Mouse (Mus musculus) heart, postnatal 0 days (tissue): Measurements from ENCODE around the gene Rab9. TPM values are rescaled to one million over a fixed set of nuclear protein-coding genes. Genes with fewer than 3 reads are reported as not detected.

ENCODE experiments used
- ATAC-seq: fragments of 200-750 bp; cut with Nextera tagmentation; 2 replicates; pipeline ENCODE4 v1.8.0; 2017; ENCODE audit warnings: low read depth, moderate number of reproducible peaks, moderate library complexity; ENCODE audit not compliant: insufficient read depth
- DNase-seq: peaks from one replicate; pipeline ENCODE4 v3.0.0-alpha.2; 2016; ENCODE audit warnings: low spot score
- H3K27ac ChIP-seq: fragments of 300-500 bp; sonication (generic); 2 replicates; pipeline ENCODE4 v1.5.1; 2014; ENCODE audit warnings: low read depth, mild to moderate bottlenecking
- H3K27me3 ChIP-seq: fragments of 300-500 bp; sonication (generic); 2 replicates; pipeline ENCODE4 v1.6.1; 2014; ENCODE audit warnings: low read length, mixed read lengths; ENCODE audit not compliant: control insufficient read depth, insufficient read depth
- H3K36me3 ChIP-seq: fragments of 300-500 bp; sonication (generic); replicated peaks from 2 replicates; pipeline ENCODE4 v1.6.1; 2014; ENCODE audit warnings: low read length, mixed read lengths; ENCODE audit not compliant: control insufficient read depth, insufficient read depth
- H3K4me1 ChIP-seq: fragments of 300-500 bp; sonication (generic); 2 replicates; pipeline ENCODE4 v1.6.1; 2014; ENCODE audit warnings: antibody characterized with exemption; ENCODE audit not compliant: control insufficient read depth, insufficient read depth
- H3K4me2 ChIP-seq: fragments of 300-500 bp; sonication (generic); 2 replicates; pipeline ENCODE4 v1.6.1; 2014; ENCODE audit warnings: low read depth, mild to moderate bottlenecking, low read length, moderate library complexity
- H3K4me3 ChIP-seq: fragments of 300-500 bp; sonication (generic); 2 replicates; pipeline ENCODE4 v1.5.1; 2014; ENCODE audit warnings: low read depth, low read length
- H3K9ac ChIP-seq: fragments of 300-500 bp; sonication (generic); replicated peaks from 2 replicates; pipeline ENCODE4 v1.6.1; 2014; ENCODE audit warnings: low read depth, low read length, mixed read lengths
- H3K9me3 ChIP-seq: fragments of 300-500 bp; sonication (generic); replicated peaks from 2 replicates; pipeline ENCODE4 v1.6.1; 2016; ENCODE audit warnings: low read length; ENCODE audit not compliant: control insufficient read depth
- CTCF ChIP-seq: IDR thresholded peaks from 2 replicates; pipeline ENCODE4 v1.5.1; 2016; ENCODE audit warnings: antibody characterized with exemption, control low read depth, low read depth
- EP300 ChIP-seq: IDR thresholded peaks from 2 replicates; pipeline ENCODE4 v1.6.1; 2016; ENCODE audit warnings: antibody characterized with exemption, low read depth
- WGBS: fragments of 180-500 bp; shearing (Covaris S2); extraction: QIAGEN DNeasy Blood & Tissue Kit; methylation state at CpG from one replicate; pipeline ENCODE4 v1.1.7; 2014; 5-methylcytosine and 5-hydroxymethylcytosine counted together
- polyA plus RNA-seq: library from polyadenylated mRNA; unstranded; fragments of >200 nt; fragmentation: Nextera tagmentation; extraction: Ambion mirVana; gene quantifications from 2 replicates; pipeline ENCODE4 v1.2.1, GENCODE M21; 2015
- total RNA-seq: library from RNA; depleted of rRNA; stranded (reverse); fragments of >200 nt; gene quantifications from 2 replicates; pipeline ENCODE4 v1.2.3, GENCODE M21; 2014; ENCODE audit warnings: low replicate concordance

Gene Rab9
- total and polyA plus RNA-seq, 2 experiments from 2014 or later = 17.2 to 37.3 TPM

GRCm38 (mm10) chrX:166478631-166479364 is 869 bp downstream of the Rab9 start:
- Histone ChIP-seq H3K27me3 (no peaks in the 10 kb centered on the region), H3K36me3 (0 out of 2 replicates have a peak, but pooled peaks cover 9% of the 10 kb centered on the region)

DNA sequence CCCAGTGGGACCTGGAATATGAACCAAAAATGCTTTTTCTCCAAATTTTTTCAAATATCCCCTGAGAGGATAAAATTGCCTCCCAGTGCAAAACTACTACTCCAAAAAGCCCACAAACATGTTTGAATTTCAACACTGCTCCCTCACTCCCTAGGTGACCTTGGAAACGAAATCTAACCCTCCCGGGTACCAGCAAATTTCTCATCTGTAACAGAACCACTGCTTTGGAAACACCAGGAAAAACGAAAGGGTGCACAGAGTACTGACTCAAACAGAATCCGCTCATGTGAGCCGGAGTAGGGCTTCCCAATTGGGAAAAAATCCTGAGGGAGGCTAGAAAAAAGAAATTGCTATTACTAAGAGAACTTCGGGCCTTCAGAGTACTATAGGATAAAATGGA is 2.3 kb downstream of the Rab9 start:
- Histone ChIP-seq H3K9me3 (no peaks in the 10 kb centered on the region), H3K9ac (no peak overlapping the region), H3K4me3 (peak overlapping the region; percentile 1; the same call in 1 of the 2 replicates), H3K27ac (no peak overlapping the region), H3K36me3 (0 out of 2 replicates have a peak, but pooled peaks cover 9% of the 10 kb centered on the region), H3K27me3 (no peaks in the 10 kb centered on the region), H3K4me2 (0 out of 2 replicates have a peak overlapping the region, but pooled peaks have one; percentile 23), H3K4me1 (no peaks in the 10 kb centered on the region)
- TF ChIP-seq CTCF = no peak
- no peak for TF ChIP-seq EP300
- 60% methylated on average over 6 of the region's 6 CpGs for WGBS
- DNase-seq (no peak), ATAC-seq (no peak)

More at GRCm38 (mm10) chrX:166478631-166479364, 869 bp downstream of the Rab9 start:
- Histone ChIP-seq H3K9ac (peak overlapping the region; percentile 73), H3K9me3 (no peaks in the 10 kb centered on the region), H3K4me1 (no peaks in the 10 kb centered on the region), H3K4me2 (peak overlapping the region; percentile 69), H3K27ac (peak overlapping the region; percentile 84), H3K4me3 (peak overlapping the region; percentile 78)
- DNase-seq (peak; percentile 6), ATAC-seq (peak; percentile 27)
- no peak for TF ChIP-seq EP300
- no peak for TF ChIP-seq CTCF
- WGBS = 15% methylated on average over 28 of the region's 28 CpGs

- Histone ChIP-seq H3K27ac (no peak overlapping the region), H3K9ac (no peak overlapping the region), H3K9me3 (no peaks in the 10 kb centered on the region), H3K4me1 (no peaks in the 10 kb centered on the region), H3K27me3 (no peaks in the 10 kb centered on the region), H3K4me3 (no peak overlapping the region), H3K36me3 (0 out of 2 replicates have a peak, but pooled peaks cover 9% of the 10 kb centered on the region), H3K4me2 (no peak overlapping the region)
- DNase-seq (no peak), ATAC-seq (no peak)
- TF ChIP-seq CTCF = no peak
- 71% methylated on average over 6 of the region's 6 CpGs for WGBS
These were observed 7.1 kb downstream of the Rab9 start for GRCm38 (mm10) chrX:166472612-166473011.

- WGBS = 94% methylated on average over 7 of the region's 7 CpGs
- H3K36me3 ChIP-seq = no peaks in the 10 kb centered on the region
- H3K27me3 ChIP-seq = no peaks in the 10 kb centered on the region
- TF ChIP-seq EP300 = no peak
- TF ChIP-seq CTCF = no peak
- H3K4me3 ChIP-seq = no peak overlapping the region
- DNase-seq (no peak), ATAC-seq (no peak)
- no peak overlapping the region for H3K27ac ChIP-seq
- H3K9ac ChIP-seq = no peak overlapping the region
- H3K4me1 ChIP-seq = no peaks in the 10 kb centered on the region
- H3K9me3 ChIP-seq = no peaks in the 10 kb centered on the region
- H3K4me2 ChIP-seq = no peak overlapping the region
These were observed 11.3 kb downstream of the Rab9 start for GRCm38 (mm10) chrX:166468321-166468720.

DNA sequence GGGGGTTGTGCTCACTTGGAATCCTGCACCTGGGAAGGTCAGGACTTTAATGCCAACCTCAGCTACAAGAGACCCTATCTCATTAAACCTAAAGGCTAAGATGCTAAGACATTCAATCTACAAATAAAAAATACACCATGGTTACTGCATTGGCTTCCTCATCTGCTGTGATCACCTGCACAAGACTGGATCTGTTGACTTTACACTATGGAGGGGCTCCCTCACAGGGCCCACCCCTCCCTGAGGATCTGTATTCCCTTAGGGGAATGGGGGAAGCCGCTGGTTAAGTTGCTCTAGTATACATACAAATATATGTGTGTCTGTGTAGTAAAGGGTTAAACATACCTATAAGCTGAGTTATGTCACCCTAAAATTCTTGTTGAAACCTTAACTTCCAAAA is 24.1 kb downstream of the Rab9 start:
- TF ChIP-seq CTCF (no peak), EP300 (no peak)
- no peaks in the 10 kb centered on the region for H3K27me3 ChIP-seq
- DNase-seq (no peak), ATAC-seq (no peak)
- 90% methylated on average over 1 of the region's 1 CpGs for WGBS
- no peaks in the 10 kb centered on the region for H3K36me3 ChIP-seq
- H3K9me3 ChIP-seq = no peaks in the 10 kb centered on the region
- H3K4me2 ChIP-seq = no peak overlapping the region
- H3K4me1 ChIP-seq = no peaks in the 10 kb centered on the region
- H3K27ac ChIP-seq = no peak overlapping the region
- H3K9ac ChIP-seq = no peak overlapping the region
- no peak overlapping the region for H3K4me3 ChIP-seq
